Mouse (Mus musculus) forebrain, postnatal 0 days (tissue): ENCODE data around the gene Crybg2. TPM values are rescaled to one million over a fixed set of nuclear protein-coding genes. Genes with fewer than 3 reads are reported as not detected.
A peak's percentile ranks its signal among the peaks of the same experiment; 100 is the strongest.

Experiments used
- ATAC-seq: fragments of 200-750 bp; cut with Nextera tagmentation; 2 replicates; pipeline ENCODE4 v1.8.0; 2017; ENCODE audit warnings: mild to moderate bottlenecking, moderate library complexity
- DNase-seq: peaks from one replicate; pipeline ENCODE4 v3.0.0-alpha.2; 2015
- H3K27ac ChIP-seq: fragments of 300-500 bp; sonication (generic); 2 replicates; pipeline ENCODE4 v1.5.1; 2014; ENCODE audit warnings: low read depth, mild to moderate bottlenecking, antibody characterized with exemption, low read length, moderate library complexity, mixed read lengths
- H3K27me3 ChIP-seq: fragments of 300-500 bp; sonication (generic); 2 replicates; pipeline ENCODE4 v1.6.1; 2014; ENCODE audit warnings: mild to moderate bottlenecking, low read length, mixed read lengths; ENCODE audit not compliant: insufficient read depth
- H3K36me3 ChIP-seq: fragments of 300-500 bp; sonication (generic); 2 replicates; pipeline ENCODE4 v1.6.1; 2014; ENCODE audit warnings: mild to moderate bottlenecking, moderate library complexity; ENCODE audit not compliant: insufficient read depth
- H3K4me1 ChIP-seq: fragments of 300-500 bp; sonication (generic); 2 replicates; pipeline ENCODE4 v1.6.1; 2014; ENCODE audit warnings: antibody characterized with exemption; ENCODE audit not compliant: insufficient read depth
- H3K4me2 ChIP-seq: fragments of 300-500 bp; sonication (generic); 2 replicates; pipeline ENCODE4 v1.6.1; 2014; ENCODE audit warnings: low read depth, mild to moderate bottlenecking, moderate library complexity
- H3K4me3 ChIP-seq: fragments of 300-500 bp; sonication (generic); 2 replicates; pipeline ENCODE4 v1.5.1; 2014; ENCODE audit warnings: low read depth, low read length, mixed read lengths
- H3K9ac ChIP-seq: fragments of 300-500 bp; sonication (generic); 2 replicates; pipeline ENCODE4 v1.6.1; 2014; ENCODE audit warnings: mild to moderate bottlenecking
- H3K9me3 ChIP-seq: fragments of 300-500 bp; sonication (generic); 2 replicates; pipeline ENCODE4 v1.6.1; 2016; ENCODE audit warnings: low read length
- CTCF ChIP-seq: sonication (generic); IDR thresholded peaks from 2 replicates; pipeline ENCODE4 v1.5.1; 2016; ENCODE audit warnings: antibody characterized with exemption, control low read depth, low read depth
- WGBS: fragments of 180-500 bp; shearing (Covaris S2); extraction: QIAGEN DNeasy Blood & Tissue Kit; methylation state at CpG from one replicate; pipeline ENCODE4 v1.1.7; 2014; 5-methylcytosine and 5-hydroxymethylcytosine counted together
- polyA plus RNA-seq: library from polyadenylated mRNA; unstranded; fragments of >200 nt; fragmentation: Nextera tagmentation; extraction: Ambion mirVana; gene quantifications from 2 replicates; pipeline ENCODE4 v1.2.1, GENCODE M21; 2015
- total RNA-seq: library from RNA; depleted of rRNA; stranded (reverse); fragments of >200 nt; gene quantifications from 2 replicates; pipeline ENCODE4 v1.2.3, GENCODE M21; 2014

Crybg2 gene
- total and polyA plus RNA-seq, 2 experiments from 2014 or later = 3.4 to 4.5 TPM

GRCm38 (mm10) chr4:134068793-134069580 lies 8.4 kb downstream of the Crybg2 start:
- Histone ChIP-seq H3K4me1 (no peaks in the 10 kb centered on the region), H3K9ac (no peak overlapping the region), H3K4me3 (no peak overlapping the region), H3K9me3 (no peaks in the 10 kb centered on the region), H3K36me3 (no peaks in the 10 kb centered on the region), H3K27ac (no peak overlapping the region), H3K4me2 (no peak overlapping the region), H3K27me3 (no peaks in the 10 kb centered on the region)
- TF ChIP-seq CTCF = no peak
- WGBS = 91% methylated on average over 4 of the region's 4 CpGs
- no peak for ATAC-seq
- DNase-seq = no peak

GRCm38 (mm10) chr4:134078694-134079093 lies 18.1 kb downstream of the Crybg2 start:
- H3K4me2 ChIP-seq = no peak overlapping the region
- no peak overlapping the region for H3K9ac ChIP-seq
- H3K27me3 ChIP-seq = 0 out of 2 replicates have a peak, but pooled peaks cover 5% of the 10 kb centered on the region
- ATAC-seq (peak; percentile 84), DNase-seq (peak; percentile 52)
- WGBS = 26% methylated on average over 3 of the region's 3 CpGs
- H3K4me1 ChIP-seq = no peaks in the 10 kb centered on the region
- peak; percentile 72 for TF ChIP-seq CTCF
- H3K27ac ChIP-seq = no peak overlapping the region
- H3K36me3 ChIP-seq = no peaks in the 10 kb centered on the region
- no peaks in the 10 kb centered on the region for H3K9me3 ChIP-seq
- H3K4me3 ChIP-seq = no peak overlapping the region

- H3K4me1 ChIP-seq = no peaks in the 10 kb centered on the region
- no peak overlapping the region for H3K4me2 ChIP-seq
- H3K36me3 ChIP-seq = no peaks in the 10 kb centered on the region
- H3K27ac ChIP-seq = no peak overlapping the region
- no peak for TF ChIP-seq CTCF
- H3K9me3 ChIP-seq = no peaks in the 10 kb centered on the region
- DNase-seq (no peak), ATAC-seq (no peak)
- no peak overlapping the region for H3K9ac ChIP-seq
- H3K4me3 ChIP-seq = no peak overlapping the region
- 0 out of 2 replicates have a peak, but pooled peaks cover 5% of the 10 kb centered on the region for H3K27me3 ChIP-seq
- 83% methylated on average over 4 of the region's 4 CpGs for WGBS
Observed at GRCm38 (mm10) chr4:134080674-134081073, 20.1 kb downstream of the Crybg2 start.

GRCm38 (mm10) chr4:134081730-134082386 lies 21.2 kb downstream of the Crybg2 start:
- no peaks in the 10 kb centered on the region for H3K4me1 ChIP-seq
- WGBS = under 1% methylated on average over 40 of the region's 41 CpGs
- no peaks in the 10 kb centered on the region for H3K9me3 ChIP-seq
- no peaks in the 10 kb centered on the region for H3K36me3 ChIP-seq
- peak overlapping the region; percentile 53 for H3K4me3 ChIP-seq
- H3K27ac ChIP-seq = no peak overlapping the region
- H3K9ac ChIP-seq = peak overlapping the region; percentile 54
- 0 out of 2 replicates have a peak, but pooled peaks cover 5% of the 10 kb centered on the region for H3K27me3 ChIP-seq
- DNase-seq (peak; percentile 58), ATAC-seq (peak; percentile 75)
- no peak for TF ChIP-seq CTCF
- H3K4me2 ChIP-seq = peak overlapping the region; percentile 89

GRCm38 (mm10) chr4:134082460-134082859 lies 21.8 kb downstream of the Crybg2 start:
- H3K9ac ChIP-seq = peak overlapping the region; percentile 54; the same call in 1 of the 2 replicates
- TF ChIP-seq CTCF = no peak
- peak overlapping the region; percentile 53 for H3K4me3 ChIP-seq
- H3K9me3 ChIP-seq = no peaks in the 10 kb centered on the region
- H3K27me3 ChIP-seq = 0 out of 2 replicates have a peak, but pooled peaks cover 5% of the 10 kb centered on the region
- no peak overlapping the region for H3K27ac ChIP-seq
- ATAC-seq = no peak
- no peaks in the 10 kb centered on the region for H3K36me3 ChIP-seq
- H3K4me1 ChIP-seq = no peaks in the 10 kb centered on the region
- WGBS = 9% methylated on average over 7 of the region's 7 CpGs
- no peak for DNase-seq
- peak overlapping the region; percentile 89 for H3K4me2 ChIP-seq

GRCm38 (mm10) chr4:134084999-134085398 lies 24.4 kb downstream of the Crybg2 start:
- Histone ChIP-seq H3K27me3 (0 out of 2 replicates have a peak, but pooled peaks cover 5% of the 10 kb centered on the region), H3K9ac (no peak overlapping the region), H3K36me3 (no peaks in the 10 kb centered on the region), H3K27ac (no peak overlapping the region), H3K9me3 (no peaks in the 10 kb centered on the region), H3K4me2 (no peak overlapping the region), H3K4me3 (no peak overlapping the region), H3K4me1 (no peaks in the 10 kb centered on the region)
- ATAC-seq (no peak), DNase-seq (no peak)
- no peak for TF ChIP-seq CTCF
- 89% methylated on average over 4 of the region's 4 CpGs for WGBS

GRCm38 (mm10) chr4:134087412-134087811 lies 26.8 kb downstream of the Crybg2 start:
- Histone ChIP-seq H3K36me3 (no peaks in the 10 kb centered on the region), H3K4me2 (no peak overlapping the region), H3K4me3 (no peak overlapping the region), H3K4me1 (no peaks in the 10 kb centered on the region), H3K9me3 (no peaks in the 10 kb centered on the region), H3K27ac (no peak overlapping the region), H3K9ac (no peak overlapping the region), H3K27me3 (no peaks in the 10 kb centered on the region)
- WGBS = 44% methylated on average over 7 of the region's 7 CpGs
- TF ChIP-seq CTCF = peak; percentile 68
- ATAC-seq = no peak
- peak; percentile 18 for DNase-seq
